Mouse (Mus musculus): Measurements from ENCODE around the gene Calhm4. TPM values are rescaled to one million over a fixed set of nuclear protein-coding genes. Genes with fewer than 3 reads are reported as not detected.

Calhm4 gene
- not detected for polyA plus RNA-seq (2014; fragmentation: Illumina TruSeq; extraction: RNeasy Lipid Tissue Mini Kit (QIAGEN cat#74804); ENCODE audit: low read depth, low replicate concordance)

DNA sequence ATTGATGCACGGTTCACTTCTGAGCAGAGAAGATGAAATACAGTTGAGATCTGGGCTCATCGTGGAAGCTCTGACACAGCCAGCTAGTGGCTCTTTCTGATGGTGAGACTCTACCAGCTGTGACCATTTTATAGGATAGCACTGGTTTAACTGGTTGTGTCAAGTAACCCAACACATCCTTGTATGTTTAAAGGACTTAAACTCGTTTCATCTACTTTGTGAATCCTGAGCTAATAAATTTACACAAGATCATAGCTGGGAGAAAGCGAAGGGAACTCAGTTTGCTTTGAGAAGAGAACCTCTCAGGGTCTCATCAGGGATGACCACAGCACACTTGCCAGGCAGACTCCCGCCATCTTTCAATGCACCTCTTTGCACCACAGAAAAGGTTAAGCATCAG lies at the start of gene Calhm4:
Calhm4 (minus strand) TSS at position 101 of the 400 bp plus-strand sequence.

GRCm38 (mm10) chr10:34037401-34037800 lies 6.7 kb downstream of the Calhm4 start, which contains the start of gene Trappc3l:
Gene Trappc3l (plus strand): TSS chr10:34037597.

GRCm38 (mm10) chr10:34019302-34020075 lies 24.6 kb downstream of the Calhm4 start, which contains the start of gene Rwdd1:
Gene Rwdd1 (minus strand): TSS chr10:34019624.

Other genes with a start within 250 kb of the Calhm4 start
- gene Sult3a1, start 186.6 kb downstream of the Calhm4 start, polyA plus RNA-seq (2014; fragmentation: Illumina TruSeq; extraction: RNeasy Lipid Tissue Mini Kit (QIAGEN cat#74804); ENCODE audit: low read depth, low replicate concordance), result not detected
- gene Rsph4a, start 139.2 kb downstream of the Calhm4 start, polyA plus RNA-seq (2014; fragmentation: Illumina TruSeq; extraction: RNeasy Lipid Tissue Mini Kit (QIAGEN cat#74804); ENCODE audit: low read depth, low replicate concordance), result 0.28 TPM
- 29.4 TPM for gene Zup1, start 93.0 kb downstream of the Calhm4 start, polyA plus RNA-seq (2014; fragmentation: Illumina TruSeq; extraction: RNeasy Lipid Tissue Mini Kit (QIAGEN cat#74804); ENCODE audit: low read depth, low replicate concordance)
- gene Rwdd1, start 24.7 kb downstream of the Calhm4 start, polyA plus RNA-seq (2014; fragmentation: Illumina TruSeq; extraction: RNeasy Lipid Tissue Mini Kit (QIAGEN cat#74804); ENCODE audit: low read depth, low replicate concordance), result 181 TPM
- gene Trappc3l, start 6.7 kb downstream of the Calhm4 start, polyA plus RNA-seq (2014; fragmentation: Illumina TruSeq; extraction: RNeasy Lipid Tissue Mini Kit (QIAGEN cat#74804); ENCODE audit: low read depth, low replicate concordance), result not detected
- 1.1 TPM for gene Calhm5, start 52.2 kb upstream of the Calhm4 start, polyA plus RNA-seq (2014; fragmentation: Illumina TruSeq; extraction: RNeasy Lipid Tissue Mini Kit (QIAGEN cat#74804); ENCODE audit: low read depth, low replicate concordance)
- gene Calhm6, start 83.7 kb upstream of the Calhm4 start, polyA plus RNA-seq (2014; fragmentation: Illumina TruSeq; extraction: RNeasy Lipid Tissue Mini Kit (QIAGEN cat#74804); ENCODE audit: low read depth, low replicate concordance), result 0.44 TPM
- gene Dse, start 163.4 kb upstream of the Calhm4 start, polyA plus RNA-seq (2014; fragmentation: Illumina TruSeq; extraction: RNeasy Lipid Tissue Mini Kit (QIAGEN cat#74804); ENCODE audit: low read depth, low replicate concordance), result 7.7 TPM
- 66.0 TPM for gene Tspyl1, start 237.9 kb upstream of the Calhm4 start, polyA plus RNA-seq (2014; fragmentation: Illumina TruSeq; extraction: RNeasy Lipid Tissue Mini Kit (QIAGEN cat#74804); ENCODE audit: low read depth, low replicate concordance)

All from kidney, adult 10 weeks (tissue).